Mouse (Mus musculus): ENCODE measurements around the gene Eml6. TPM values are rescaled to one million over a fixed set of nuclear protein-coding genes. Genes with fewer than 3 reads are reported as not detected.

Eml6 gene
- total RNA-seq, 2 experiments from 2014 or later = 1.4 to 2.6 TPM

- no peak for ATAC-seq (replicated peaks; ENCODE audit: poor library complexity, severe bottlenecking)
Observed at GRCm38 (mm10) chr11:29799839-29800238, 226.0 kb downstream of the Eml6 start.

GRCm38 (mm10) chr11:29795106-29795505 is 230.7 kb downstream of the Eml6 start:
- no peak for ATAC-seq (replicated peaks; ENCODE audit: poor library complexity, severe bottlenecking)

- no peak for ATAC-seq (replicated peaks; ENCODE audit: poor library complexity, severe bottlenecking)
Observed at GRCm38 (mm10) chr11:29794475-29794874, 231.4 kb downstream of the Eml6 start.

- ATAC-seq (replicated peaks; ENCODE audit: poor library complexity, severe bottlenecking) = no peak
Observed at GRCm38 (mm10) chr11:29790796-29791195, 235.0 kb downstream of the Eml6 start.

- no peak for ATAC-seq (replicated peaks; ENCODE audit: poor library complexity, severe bottlenecking)
Observed at GRCm38 (mm10) chr11:29788921-29789638, 236.8 kb downstream of the Eml6 start.

GRCm38 (mm10) chr11:29788499-29788898 is 237.3 kb downstream of the Eml6 start:
- ATAC-seq (replicated peaks; ENCODE audit: poor library complexity, severe bottlenecking) = no peak

- ATAC-seq (replicated peaks; ENCODE audit: poor library complexity, severe bottlenecking) = peak; percentile 59
Observed at GRCm38 (mm10) chr11:29787473-29787872, 238.4 kb downstream of the Eml6 start.

GRCm38 (mm10) chr11:29786583-29787219 is 239.1 kb downstream of the Eml6 start:
- ATAC-seq (replicated peaks; ENCODE audit: poor library complexity, severe bottlenecking) = peak; percentile 96

- ATAC-seq (replicated peaks; ENCODE audit: poor library complexity, severe bottlenecking) = no peak
Observed at GRCm38 (mm10) chr11:29779409-29780026, 246.3 kb downstream of the Eml6 start.

GRCm38 (mm10) chr11:29778936-29779335 is 246.9 kb downstream of the Eml6 start:
- no peak for ATAC-seq (replicated peaks; ENCODE audit: poor library complexity, severe bottlenecking)

GRCm38 (mm10) chr11:29777964-29778363 is 247.9 kb downstream of the Eml6 start:
- ATAC-seq (replicated peaks; ENCODE audit: poor library complexity, severe bottlenecking) = 0 out of 2 replicates have a peak, but pooled peaks have one; percentile 14

GRCm38 (mm10) chr11:29774760-29775159 is 251.1 kb downstream of the Eml6 start:
- ATAC-seq (replicated peaks; ENCODE audit: poor library complexity, severe bottlenecking) = peak; percentile 70

GRCm38 (mm10) chr11:29774296-29774695 is 251.5 kb downstream of the Eml6 start:
- ATAC-seq (replicated peaks; ENCODE audit: poor library complexity, severe bottlenecking) = 0 out of 2 replicates have a peak, but pooled peaks have one; percentile 5

GRCm38 (mm10) chr11:29772279-29772678 is 253.6 kb downstream of the Eml6 start:
- no peak for ATAC-seq (replicated peaks; ENCODE audit: poor library complexity, severe bottlenecking)

- no peak for ATAC-seq (replicated peaks; ENCODE audit: poor library complexity, severe bottlenecking)
Observed at GRCm38 (mm10) chr11:29770666-29771400, 255.0 kb downstream of the Eml6 start.

GRCm38 (mm10) chr11:29768523-29768922 is 257.3 kb downstream of the Eml6 start:
- no peak for ATAC-seq (replicated peaks; ENCODE audit: poor library complexity, severe bottlenecking)

GRCm38 (mm10) chr11:29766313-29766982 is 259.4 kb downstream of the Eml6 start:
- no peak for ATAC-seq (replicated peaks; ENCODE audit: poor library complexity, severe bottlenecking)

GRCm38 (mm10) chr11:29765063-29765462 is 260.8 kb downstream of the Eml6 start:
- no peak for ATAC-seq (replicated peaks; ENCODE audit: poor library complexity, severe bottlenecking)

GRCm38 (mm10) chr11:29762768-29763167 is 263.1 kb downstream of the Eml6 start:
- ATAC-seq (replicated peaks; ENCODE audit: poor library complexity, severe bottlenecking) = no peak

- ATAC-seq (replicated peaks; ENCODE audit: poor library complexity, severe bottlenecking) = no peak
Observed at GRCm38 (mm10) chr11:29761387-29761786, 264.4 kb downstream of the Eml6 start.

Data from granulocyte monocyte progenitor cell, adult 5-6 weeks (primary cell).